Mouse (Mus musculus) CD4-positive, CD25-positive, alpha-beta regulatory T cell (primary cell): ENCODE data around the gene Sult6b1. TPM values are rescaled to one million over a fixed set of nuclear protein-coding genes. Genes with fewer than 3 reads are reported as not detected.

Source experiments
- polyA plus RNA-seq: library from polyadenylated mRNA; unstranded; fragments of 100-300 nt; shearing (Covaris generic); gene quantifications from one replicate; pipeline ENCODE4 v1.2.1, GENCODE M21; 2017

Gene Sult6b1
- 0.44 TPM for polyA plus RNA-seq

DNA sequence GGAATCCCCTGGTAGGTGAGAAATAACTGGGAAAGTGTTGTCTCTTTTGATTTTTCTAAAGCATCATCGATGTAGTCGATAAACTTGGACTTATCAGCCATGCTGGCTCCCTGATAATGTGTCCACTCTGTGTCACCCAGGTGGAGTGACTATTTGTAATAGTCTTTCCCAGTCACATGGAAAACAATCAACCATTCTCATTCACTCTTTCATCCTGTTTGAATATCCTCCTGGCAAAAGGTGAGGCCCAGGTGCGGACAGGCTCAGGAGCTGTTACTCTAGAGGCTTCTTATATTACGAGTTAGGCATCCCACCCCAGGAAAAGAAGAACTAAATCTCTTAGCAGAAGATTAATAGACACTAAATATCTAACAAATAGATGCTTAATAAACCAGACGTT is at the start of gene Sult6b1:
Gene Sult6b1 (minus strand): TSS at position 101 of the 400 bp plus-strand sequence.

DNA sequence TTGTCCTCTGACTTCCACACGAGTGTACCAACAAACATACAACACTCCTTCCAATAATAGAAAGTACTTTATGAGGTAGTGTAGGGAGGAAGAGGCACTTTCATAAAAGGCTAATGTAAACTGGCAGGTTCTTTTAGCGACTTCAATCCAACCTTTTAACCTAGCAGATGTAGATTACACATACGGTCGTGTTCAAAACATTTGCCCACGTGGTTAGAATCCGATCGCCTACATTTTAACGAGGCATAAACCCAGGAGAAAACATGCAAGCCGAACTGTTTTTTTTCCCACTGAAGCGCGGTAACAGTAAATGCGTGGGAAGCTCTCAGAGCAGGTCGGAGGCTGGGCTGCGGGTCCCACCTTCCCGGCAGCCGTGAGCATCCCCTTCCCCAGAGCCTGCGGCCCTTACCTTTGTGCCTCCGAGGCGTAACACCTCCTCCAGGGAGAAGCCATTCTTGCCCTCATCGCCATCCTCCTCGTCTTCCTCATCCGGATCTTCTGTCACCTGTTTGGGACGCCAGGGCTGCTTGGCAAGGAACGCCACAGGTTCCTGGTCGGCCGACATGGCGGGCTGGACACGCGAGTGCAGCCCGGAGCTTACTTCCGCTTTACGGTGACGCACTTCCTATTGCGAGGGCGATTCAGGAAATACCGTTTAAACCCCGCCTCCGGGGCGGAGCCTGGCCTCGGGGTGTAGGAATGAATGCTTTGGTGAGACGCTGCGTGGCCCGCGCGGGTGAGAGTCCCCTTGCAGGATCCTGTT is 29.9 kb upstream of the Sult6b1 start, which contains the start of the genes Cebpz and Ndufaf7:
Gene Cebpz (minus strand): TSS at position 601 of the 763 bp plus-strand sequence.
Gene Ndufaf7 (plus strand): TSS at position 671 of the 763 bp plus-strand sequence.

DNA sequence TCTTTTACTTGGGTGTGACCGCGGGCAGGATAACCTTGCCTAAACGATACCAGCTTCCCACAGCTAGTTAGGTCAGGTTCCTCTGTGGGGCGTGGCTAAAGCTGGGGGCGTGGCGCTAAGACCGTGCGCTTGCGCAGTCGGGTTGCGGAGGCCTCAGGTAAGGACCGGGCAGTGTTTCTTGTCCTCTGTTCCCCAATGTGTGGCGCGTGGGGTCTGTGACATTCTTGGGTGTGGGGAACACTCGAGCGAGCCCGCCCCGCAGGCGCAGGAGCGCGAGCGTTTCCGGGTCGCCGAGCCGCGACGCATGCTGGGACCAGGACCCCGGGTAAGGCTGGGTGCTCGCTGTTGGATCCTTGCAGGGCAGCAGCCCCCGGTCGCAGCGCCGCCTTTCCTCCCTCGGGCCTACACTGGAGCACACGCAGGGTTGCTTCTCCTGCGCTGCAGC is 9.6 kb upstream of the Sult6b1 start, which contains the start of gene Cebpzos:
Gene Cebpzos (plus strand): TSS at position 132 of the 445 bp plus-strand sequence.

DNA sequence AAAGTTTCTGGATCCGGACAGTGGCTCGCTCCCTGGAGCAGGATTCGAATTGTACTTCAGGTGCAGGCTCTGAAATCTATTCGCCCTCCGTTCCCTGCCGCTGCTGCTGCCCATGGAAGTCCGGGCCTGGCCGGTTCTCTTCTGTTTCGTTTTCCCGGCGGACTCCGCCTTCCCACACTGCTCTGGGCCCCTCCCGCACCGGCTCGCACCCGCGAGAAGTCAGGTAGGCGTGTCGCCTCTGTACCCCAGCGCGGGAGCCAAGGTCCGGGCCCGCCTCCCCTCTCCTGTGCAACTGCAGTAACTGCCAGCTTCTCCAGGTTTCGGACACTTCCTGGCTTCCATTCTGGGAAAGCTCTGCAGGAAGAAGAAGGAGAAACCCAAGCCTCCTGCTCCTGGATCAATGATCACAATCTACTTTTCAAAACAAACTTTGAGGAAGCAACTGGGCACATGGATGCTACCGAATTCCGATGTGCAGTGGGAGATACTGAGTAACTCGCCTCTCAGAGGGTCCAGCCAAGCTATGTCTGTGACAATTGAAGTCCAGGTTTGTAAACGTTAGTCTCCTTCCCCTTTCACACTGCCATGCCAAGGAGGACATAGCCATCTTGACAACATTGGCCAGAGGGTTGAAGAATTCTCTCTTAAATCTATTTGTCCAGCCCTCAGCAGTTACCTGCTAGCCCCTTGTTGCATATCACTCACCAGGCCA is 24.2 kb downstream of the Sult6b1 start, which contains the start of gene Eif2ak2:
Gene Eif2ak2 (minus strand): TSS at position 173 of the 712 bp plus-strand sequence.

DNA sequence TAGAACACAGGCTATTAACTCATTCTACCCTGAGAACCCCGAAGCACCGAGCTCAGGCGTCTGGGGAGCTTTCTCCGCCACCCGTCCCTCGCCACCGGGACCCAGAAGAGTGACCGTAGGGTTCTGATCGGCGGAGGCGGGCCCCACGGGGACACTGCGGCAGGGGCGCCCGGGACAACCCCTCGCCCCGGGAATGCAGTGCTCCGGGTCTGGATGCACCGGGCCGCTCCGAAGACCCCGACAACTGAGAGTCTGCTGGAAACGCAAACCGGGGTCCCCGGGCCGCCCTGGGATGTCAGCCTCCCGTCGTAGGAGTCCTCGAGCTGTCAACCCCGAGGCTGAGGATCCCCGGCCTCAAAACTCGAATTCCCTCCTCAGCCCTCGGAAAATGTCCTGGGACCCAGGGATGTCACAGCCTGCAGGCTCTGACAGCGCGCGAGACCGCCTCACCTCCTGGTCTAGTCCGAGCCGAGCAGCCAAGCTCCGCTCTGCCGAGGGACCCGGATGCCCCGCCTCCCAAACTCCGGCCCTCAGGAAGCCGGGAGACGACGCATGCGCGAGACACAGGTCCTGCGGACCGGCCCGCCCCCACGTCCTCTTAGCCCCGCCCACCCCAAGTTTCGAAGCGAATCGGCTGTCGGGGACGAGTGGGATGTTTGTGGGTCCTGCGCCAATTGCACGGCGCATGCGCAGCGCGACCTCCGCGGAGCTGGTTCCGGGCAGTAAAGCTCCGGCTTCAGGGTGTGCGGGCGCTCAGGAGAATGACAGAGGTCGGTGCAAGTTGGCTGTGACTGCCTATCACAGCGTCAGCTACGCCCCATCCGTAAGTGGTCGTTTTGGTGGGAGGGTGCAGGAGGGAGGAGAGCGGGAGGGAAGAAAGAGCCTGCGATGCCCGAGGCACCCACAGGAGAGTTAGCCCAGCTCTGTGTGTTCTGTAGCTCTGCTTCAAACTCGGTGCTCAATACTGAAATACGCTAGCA is 71.6 kb downstream of the Sult6b1 start, which contains the start of the genes Heatr5b and Gpatch11:
Gene Heatr5b (minus strand): TSS at position 509 of the 980 bp plus-strand sequence.
Gene Gpatch11 (plus strand): TSS at position 712 of the 980 bp plus-strand sequence.

Other genes with a start within 250 kb of the Sult6b1 start
- gene Strn, start 169.8 kb downstream of the Sult6b1 start, polyA plus RNA-seq = 15.5 TPM
- gene Heatr5b, start 71.6 kb downstream of the Sult6b1 start, polyA plus RNA-seq = 25.4 TPM
- 82.7 TPM for gene Gpatch11, start 71.4 kb downstream of the Sult6b1 start, polyA plus RNA-seq
- gene Eif2ak2, start 24.4 kb downstream of the Sult6b1 start, polyA plus RNA-seq = 21.0 TPM
- gene Cebpzos, start 9.5 kb upstream of the Sult6b1 start, polyA plus RNA-seq = 48.2 TPM
- gene Cebpz, start 30.1 kb upstream of the Sult6b1 start, polyA plus RNA-seq = 91.4 TPM
- 47.4 TPM for gene Ndufaf7, start 30.1 kb upstream of the Sult6b1 start, polyA plus RNA-seq
- 20.8 TPM for gene Prkd3, start 113.8 kb upstream of the Sult6b1 start, polyA plus RNA-seq
- gene Qpct, start 144.9 kb upstream of the Sult6b1 start, polyA plus RNA-seq = 1.8 TPM